Mouse (Mus musculus) myocyte (in vitro differentiated cells): Measurements from ENCODE around the gene Jazf1.

Experiments used
- CEBPB ChIP-seq: IDR thresholded peaks from 2 replicates; pipeline ENCODE4 v1.6.1; 2011; ENCODE audit warnings: mild to moderate bottlenecking, moderate library complexity; ENCODE audit not compliant: poor library complexity, insufficient read depth, severe bottlenecking
- E2F4 ChIP-seq: IDR thresholded peaks from one replicate; pipeline ENCODE4 v1.6.1; 2011; ENCODE audit warnings: mild to moderate bottlenecking, control low read depth, moderate library complexity; ENCODE audit not compliant: insufficient read depth
- MAX ChIP-seq: IDR thresholded peaks from one replicate; pipeline ENCODE4 v1.6.1; 2011; ENCODE audit warnings: low read depth, mild to moderate bottlenecking, control low read depth
- POLR2A ChIP-seq: IDR thresholded peaks from one replicate; pipeline ENCODE4 v1.6.1; 2011; ENCODE audit warnings: low read depth, mild to moderate bottlenecking, control low read depth, moderate library complexity; ENCODE audit not compliant: insufficient read length
- SRF ChIP-seq: IDR thresholded peaks from one replicate; pipeline ENCODE4 v1.6.1; 2011; ENCODE audit warnings: low read depth; ENCODE audit not compliant: control insufficient read depth, insufficient read length

DNA sequence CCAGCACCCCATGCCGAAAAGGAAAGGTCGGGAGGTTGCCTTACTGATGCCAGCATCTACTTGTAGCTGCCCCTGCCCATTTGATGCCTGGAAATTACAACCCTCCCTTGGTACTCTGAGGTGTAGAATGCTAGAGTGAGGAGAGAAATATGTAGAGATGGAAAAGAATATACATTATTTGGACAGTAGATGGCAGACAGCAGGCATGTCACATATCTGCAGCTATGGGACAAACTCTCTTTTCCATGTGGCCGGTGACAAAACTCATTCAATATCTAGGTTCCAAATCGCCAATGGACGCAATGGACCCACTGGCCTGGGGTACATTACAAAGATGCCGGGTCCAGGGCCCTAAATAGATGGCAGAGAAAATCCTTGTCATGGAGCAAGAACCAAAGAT, 134.4 kb downstream of the Jazf1 start:
- TF ChIP-seq E2F4: no peak
- TF ChIP-seq POLR2A: no peak
- TF ChIP-seq CEBPB: no peak
- no peak for TF ChIP-seq MAX
- TF ChIP-seq SRF: no peak
